ENCODE assay signal across 8 mouse cellular contexts in genomic region chr8:123422056-123422780, GRCm38 (mm10). TPM values are rescaled to one million over a fixed set of nuclear protein-coding genes. Genes with fewer than 3 reads are reported as not detected.
DNase-seq lines count a peak whose midpoint lies in the region; ATAC-seq and TF ChIP-seq lines count a peak whose summit lies in the region.

No protein-coding gene starts in this region.

- H3K36me3 ChIP-seq in embryonic facial prominence, embryonic 11.5 days (replicated peaks; ENCODE audit: control insufficient read depth, insufficient read depth, low read depth, low read length), result no peaks in the 10 kb centered on the region
- H3K36me3 ChIP-seq in heart, embryonic 10.5 days, result no peaks in the 10 kb centered on the region
- H3K36me3 ChIP-seq in kidney, embryonic 15.5 days, result no peaks in the 10 kb centered on the region
- no peaks in the 10 kb centered on the region for H3K36me3 ChIP-seq in liver, embryonic 12.5 days
- H3K36me3 ChIP-seq in myocyte (ENCODE audit: control insufficient read depth, insufficient read depth), result peaks cover 13% of the 10 kb centered on the region
- H3K36me3 ChIP-seq in stomach, embryonic 16.5 days (ENCODE audit: control insufficient read depth, insufficient read depth, low read length), result no peaks in the 10 kb centered on the region

- no peak; the same call in 1 of the 2 replicates for ATAC-seq in embryonic facial prominence, embryonic 11.5 days (replicated peaks; ENCODE audit: insufficient number of reproducible peaks, low FRiP score, low TSS enrichment, low read depth)
- no peak for ATAC-seq in kidney, embryonic 15.5 days (replicated peaks; ENCODE audit: low FRiP score)
- peak; percentile 65; the same call in 1 of the 2 replicates for ATAC-seq in liver, embryonic 12.5 days
- 0 out of 2 replicates have a peak, but pooled peaks have one; percentile 53 for ATAC-seq in stomach, embryonic 16.5 days (ENCODE audit: insufficient read depth, low FRiP score)

- H3K4me1 ChIP-seq in embryonic facial prominence, embryonic 11.5 days (ENCODE audit: control insufficient read depth, insufficient read depth, low read length), result no peaks in the 10 kb centered on the region
- 0 out of 2 replicates have a peak, but pooled peaks cover 8% of the 10 kb centered on the region for H3K4me1 ChIP-seq in heart, embryonic 10.5 days
- H3K4me1 ChIP-seq in kidney, embryonic 15.5 days, result peaks cover 9% of the 10 kb centered on the region; the same call in 1 of the 2 replicates
- H3K4me1 ChIP-seq in liver, embryonic 12.5 days, result peaks cover 19% of the 10 kb centered on the region
- no peaks in the 10 kb centered on the region; the same call in 1 of the 2 replicates for H3K4me1 ChIP-seq in stomach, embryonic 16.5 days (ENCODE audit: control insufficient read depth, insufficient read depth, low read length)

- no peak overlapping the region for H3K4me2 ChIP-seq in embryonic facial prominence, embryonic 11.5 days (ENCODE audit: low read depth, low read length)
- H3K4me2 ChIP-seq in kidney, embryonic 15.5 days, result peak overlapping the region; percentile 57
- H3K4me2 ChIP-seq in liver, embryonic 12.5 days, result peak overlapping the region; percentile 70
- peak overlapping the region; percentile 65 for H3K4me2 ChIP-seq in myocyte (ENCODE audit: low read depth)
- H3K4me2 ChIP-seq in stomach, embryonic 16.5 days (ENCODE audit: low read depth, low read length), result peak overlapping the region; percentile 47

- DNase-seq in B cell, adult 2 months, result peak; percentile 74 to 76
- peak; percentile 81 for DNase-seq in adrenal gland, postnatal 10 days
- DNase-seq in embryonic facial prominence, embryonic 11.5 days (ENCODE audit: low spot score), result peak; percentile 84
- no peak for DNase-seq in heart, embryonic 10.5 days (ENCODE audit: low spot score)

- 19% methylated on average over 17 of the region's 17 CpGs for WGBS in embryonic facial prominence, embryonic 11.5 days
- 7% methylated on average over 17 of the region's 17 CpGs for WGBS in heart, embryonic 10.5 days
- WGBS in kidney, embryonic 15.5 days, result 16% methylated on average over 17 of the region's 17 CpGs
- WGBS in liver, embryonic 12.5 days (ENCODE audit: insufficient replicate concordance), result 4% methylated on average over 17 of the region's 17 CpGs
- 9% methylated on average over 17 of the region's 17 CpGs for WGBS in stomach, embryonic 16.5 days

- no peak for TF ChIP-seq POLR2A in myocyte (IDR thresholded peaks at IDR 0.05; ENCODE audit: insufficient read length, low read depth)

- H3ac ChIP-seq in myocyte (ENCODE audit: control insufficient read depth, insufficient read length), result no peak overlapping the region

- no peaks in the 10 kb centered on the region for H3K9me3 ChIP-seq in embryonic facial prominence, embryonic 11.5 days (replicated peaks; ENCODE audit: control insufficient read depth, low read length)
- peaks cover 7% of the 10 kb centered on the region for H3K9me3 ChIP-seq in heart, embryonic 10.5 days
- H3K9me3 ChIP-seq in kidney, embryonic 15.5 days (replicated peaks), result peaks cover 11% of the 10 kb centered on the region
- peaks cover 11% of the 10 kb centered on the region for H3K9me3 ChIP-seq in liver, embryonic 12.5 days (replicated peaks)
- H3K9me3 ChIP-seq in stomach, embryonic 16.5 days (replicated peaks; ENCODE audit: control insufficient read depth, low read length), result peaks cover 9% of the 10 kb centered on the region

- no peak overlapping the region for H3K9ac ChIP-seq in embryonic facial prominence, embryonic 11.5 days (replicated peaks; ENCODE audit: low read length)
- H3K9ac ChIP-seq in kidney, embryonic 15.5 days, result no peak overlapping the region
- no peak overlapping the region for H3K9ac ChIP-seq in liver, embryonic 12.5 days
- H3K9ac ChIP-seq in stomach, embryonic 16.5 days (ENCODE audit: low read length), result peak overlapping the region; percentile 35; the same call in 1 of the 2 replicates

- no peak overlapping the region for H3K27ac ChIP-seq in embryonic facial prominence, embryonic 11.5 days (replicated peaks; ENCODE audit: low read depth, low read length)
- H3K27ac ChIP-seq in heart, embryonic 10.5 days, result 0 out of 2 replicates have a peak overlapping the region, but pooled peaks have one; percentile 13
- no peak overlapping the region for H3K27ac ChIP-seq in kidney, embryonic 15.5 days
- no peak overlapping the region for H3K27ac ChIP-seq in liver, embryonic 12.5 days
- no peak overlapping the region for H3K27ac ChIP-seq in stomach, embryonic 16.5 days (ENCODE audit: low read length)

- H3K4me3 ChIP-seq in embryonic facial prominence, embryonic 11.5 days (ENCODE audit: low read depth, low read length), result no peak overlapping the region
- peak overlapping the region; percentile 50 for H3K4me3 ChIP-seq in heart, embryonic 10.5 days
- H3K4me3 ChIP-seq in kidney, embryonic 15.5 days (replicated peaks), result peak overlapping the region; percentile 31
- peak overlapping the region; percentile 40 for H3K4me3 ChIP-seq in liver, embryonic 12.5 days
- no peak overlapping the region for H3K4me3 ChIP-seq in myocyte
- H3K4me3 ChIP-seq in stomach, embryonic 16.5 days (replicated peaks; ENCODE audit: low read length), result peak overlapping the region; percentile 33

- H3K79me2 ChIP-seq in myocyte (ENCODE audit: control insufficient read depth, insufficient read depth), result no peaks in the 10 kb centered on the region

- no peaks in the 10 kb centered on the region for H3K27me3 ChIP-seq in embryonic facial prominence, embryonic 11.5 days (ENCODE audit: control insufficient read depth, insufficient read depth, low read length)
- H3K27me3 ChIP-seq in heart, embryonic 10.5 days (ENCODE audit: insufficient read depth, poor library complexity, severe bottlenecking), result peaks cover 16% of the 10 kb centered on the region; the same call in 1 of the 2 replicates
- H3K27me3 ChIP-seq in kidney, embryonic 15.5 days, result no peaks in the 10 kb centered on the region
- peaks cover 12% of the 10 kb centered on the region for H3K27me3 ChIP-seq in liver, embryonic 12.5 days (replicated peaks)
- no peaks in the 10 kb centered on the region for H3K27me3 ChIP-seq in myocyte (ENCODE audit: control insufficient read depth, insufficient read depth, insufficient read length)
- no peaks in the 10 kb centered on the region for H3K27me3 ChIP-seq in stomach, embryonic 16.5 days (ENCODE audit: control insufficient read depth, insufficient read depth, low read length)

TF ChIP-seq in myocyte, 11 proteins besides CTCF, POLR2A, EP300 and RAD21 (continues in another document):
- TF ChIP-seq MYOG (IDR thresholded peaks at IDR 0.05; ENCODE audit: control insufficient read depth in 1 of 3, insufficient read depth in 1 of 3, insufficient read length in 2 of 3, low read depth in 2 of 3), result no peak
- no peak for TF ChIP-seq TCF12 (IDR thresholded peaks at IDR 0.05; ENCODE audit: insufficient read depth, poor library complexity, severe bottlenecking)

RNA-seq across cellular contexts. Expression of gene Def8, which starts 1.1 kb away (rescaled TPM):
- total RNA-seq in adrenal gland, postnatal 10 days (2021), result 10 to 100 TPM; 33.2 to 40.3 TPM
- polyA plus RNA-seq in embryonic facial prominence, embryonic 11.5 days (2014; fragmentation: Nextera tagmentation; extraction: Ambion mirVana), result 38.8 and 39.6 TPM in 2 replicates
- polyA plus RNA-seq in heart, embryonic 10.5 days (2016; fragmentation: Nextera tagmentation; extraction: Ambion mirVana), result 36.4 and 38.6 TPM in 2 replicates
- 34.4 and 39.8 TPM in 2 replicates for polyA plus RNA-seq in kidney, embryonic 15.5 days (2015; fragmentation: Nextera tagmentation; extraction: Ambion mirVana)
- 17.2 and 18.4 TPM in 2 replicates for polyA plus RNA-seq in liver, embryonic 12.5 days (2016; fragmentation: Nextera tagmentation; extraction: Ambion mirVana)
- polyA plus RNA-seq in myocyte (2012; fragmentation: generic; extraction: Trizol), result 19.6 TPM
- 27.0 and 30.5 TPM in 2 replicates for polyA plus RNA-seq in stomach, embryonic 16.5 days (2015; fragmentation: Nextera tagmentation; extraction: Ambion mirVana)

RNA-seq across cellular contexts. Expression of gene Tubb3, which starts 11.0 kb away (rescaled TPM):
- 10 to 100 TPM; 29.3 to 74.9 TPM for total RNA-seq in adrenal gland, postnatal 10 days (2021)
- polyA plus RNA-seq in embryonic facial prominence, embryonic 11.5 days (2014; fragmentation: Nextera tagmentation; extraction: Ambion mirVana), result 199 and 248 TPM in 2 replicates
- 10.5 and 15.8 TPM in 2 replicates for polyA plus RNA-seq in heart, embryonic 10.5 days (2016; fragmentation: Nextera tagmentation; extraction: Ambion mirVana)
- 8.0 and 22.0 TPM in 2 replicates for polyA plus RNA-seq in kidney, embryonic 15.5 days (2015; fragmentation: Nextera tagmentation; extraction: Ambion mirVana)
- 0.41 and 0.76 TPM in 2 replicates for polyA plus RNA-seq in liver, embryonic 12.5 days (2016; fragmentation: Nextera tagmentation; extraction: Ambion mirVana)
- polyA plus RNA-seq in myocyte (2012; fragmentation: generic; extraction: Trizol), result 85.5 TPM
- polyA plus RNA-seq in stomach, embryonic 16.5 days (2015; fragmentation: Nextera tagmentation; extraction: Ambion mirVana), result 46.7 and 50.2 TPM in 2 replicates

RNA-seq across cellular contexts. Expression of gene Mc1r, which starts 15.3 kb away (rescaled TPM):
- not detected for total RNA-seq in adrenal gland, postnatal 10 days (2021)
- not detected in 2 replicates for polyA plus RNA-seq in embryonic facial prominence, embryonic 11.5 days (2014; fragmentation: Nextera tagmentation; extraction: Ambion mirVana)
- polyA plus RNA-seq in heart, embryonic 10.5 days (2016; fragmentation: Nextera tagmentation; extraction: Ambion mirVana), result not detected in 2 replicates
- polyA plus RNA-seq in kidney, embryonic 15.5 days (2015; fragmentation: Nextera tagmentation; extraction: Ambion mirVana), result not detected in 2 replicates
- not detected in 2 replicates for polyA plus RNA-seq in liver, embryonic 12.5 days (2016; fragmentation: Nextera tagmentation; extraction: Ambion mirVana)
- polyA plus RNA-seq in myocyte (2012; fragmentation: generic; extraction: Trizol), result 0.02 TPM
- polyA plus RNA-seq in stomach, embryonic 16.5 days (2015; fragmentation: Nextera tagmentation; extraction: Ambion mirVana), result not detected in 2 replicates

RNA-seq across cellular contexts. Expression of gene Tcf25, which starts 48.7 kb away (rescaled TPM):
- total RNA-seq in adrenal gland, postnatal 10 days (2021), result 100 to 1,000 TPM; 177 TPM
- 151 TPM in 2 replicates for polyA plus RNA-seq in embryonic facial prominence, embryonic 11.5 days (2014; fragmentation: Nextera tagmentation; extraction: Ambion mirVana)
- polyA plus RNA-seq in heart, embryonic 10.5 days (2016; fragmentation: Nextera tagmentation; extraction: Ambion mirVana), result 153 and 172 TPM in 2 replicates
- 157 and 175 TPM in 2 replicates for polyA plus RNA-seq in kidney, embryonic 15.5 days (2015; fragmentation: Nextera tagmentation; extraction: Ambion mirVana)
- polyA plus RNA-seq in liver, embryonic 12.5 days (2016; fragmentation: Nextera tagmentation; extraction: Ambion mirVana), result 79.2 and 94.3 TPM in 2 replicates
- polyA plus RNA-seq in myocyte (2012; fragmentation: generic; extraction: Trizol), result 177 TPM
- 167 and 177 TPM in 2 replicates for polyA plus RNA-seq in stomach, embryonic 16.5 days (2015; fragmentation: Nextera tagmentation; extraction: Ambion mirVana)

RNA-seq across cellular contexts. Expression of gene Afg3l1, which starts 55.5 kb away (rescaled TPM):
- 10 to 100 TPM; 66.9 to 70.8 TPM for total RNA-seq in adrenal gland, postnatal 10 days (2021)
- polyA plus RNA-seq in embryonic facial prominence, embryonic 11.5 days (2014; fragmentation: Nextera tagmentation; extraction: Ambion mirVana), result 32.2 and 33.2 TPM in 2 replicates
- 56.3 and 63.8 TPM in 2 replicates for polyA plus RNA-seq in heart, embryonic 10.5 days (2016; fragmentation: Nextera tagmentation; extraction: Ambion mirVana)
- polyA plus RNA-seq in kidney, embryonic 15.5 days (2015; fragmentation: Nextera tagmentation; extraction: Ambion mirVana), result 54.3 and 66.8 TPM in 2 replicates
- polyA plus RNA-seq in liver, embryonic 12.5 days (2016; fragmentation: Nextera tagmentation; extraction: Ambion mirVana), result 38.0 and 38.4 TPM in 2 replicates
- polyA plus RNA-seq in myocyte (2012; fragmentation: generic; extraction: Trizol), result 35.0 TPM
- 47.2 and 52.3 TPM in 2 replicates for polyA plus RNA-seq in stomach, embryonic 16.5 days (2015; fragmentation: Nextera tagmentation; extraction: Ambion mirVana)

Comparison
In these comparisons a context has a peak if more than half of its experiments do, and no peak if none do; other contexts are left out.
1. ATAC-seq: peak in liver, embryonic 12.5 days (single experiment) and stomach, embryonic 16.5 days (single experiment); none in embryonic facial prominence, embryonic 11.5 days (single experiment) and kidney, embryonic 15.5 days (single experiment).
2. H3K4me3 ChIP-seq: peak in heart, embryonic 10.5 days (single experiment), kidney, embryonic 15.5 days (single experiment), liver, embryonic 12.5 days (single experiment) and stomach, embryonic 16.5 days (single experiment); none in embryonic facial prominence, embryonic 11.5 days (single experiment) and myocyte (single experiment).